Mouse (Mus musculus) midbrain, embryonic 14.5 days (tissue): ENCODE measurements around the gene Slc12a8. TPM values are rescaled to one million over a fixed set of nuclear protein-coding genes. Genes with fewer than 3 reads are reported as not detected.

Source experiments
- ATAC-seq: fragments of 200-750 bp; cut with Nextera tagmentation; 2 replicates; pipeline ENCODE4 v1.8.0; 2017; ENCODE audit warnings: moderate number of reproducible peaks, moderate library complexity; ENCODE audit not compliant: low FRiP score, low TSS enrichment
- DNase-seq: peaks from one replicate; pipeline ENCODE4 v3.0.0-alpha.2; 2015
- H3K27ac ChIP-seq: fragments of 300-500 bp; sonication (generic); replicated peaks from 2 replicates; pipeline ENCODE4 v1.5.1; 2014; ENCODE audit warnings: mild to moderate bottlenecking, low read depth, low read length, moderate library complexity
- H3K27me3 ChIP-seq: fragments of 300-500 bp; sonication (generic); 2 replicates; pipeline ENCODE4 v1.6.1; 2014; ENCODE audit warnings: low read length, control low read depth, mixed read lengths; ENCODE audit not compliant: control insufficient read depth, insufficient read depth
- H3K36me3 ChIP-seq: fragments of 300-500 bp; sonication (generic); 2 replicates; pipeline ENCODE4 v1.6.1; 2014; ENCODE audit warnings: low read length, control low read depth; ENCODE audit not compliant: control insufficient read depth, insufficient read depth
- H3K4me1 ChIP-seq: fragments of 300-500 bp; sonication (generic); 2 replicates; pipeline ENCODE4 v1.6.1; 2014; ENCODE audit warnings: mild to moderate bottlenecking, antibody characterized with exemption, low read length, control low read depth; ENCODE audit not compliant: control insufficient read depth, insufficient read depth
- H3K4me2 ChIP-seq: fragments of 300-500 bp; sonication (generic); 2 replicates; pipeline ENCODE4 v1.6.1; 2014; ENCODE audit warnings: mild to moderate bottlenecking, low read length, moderate library complexity
- H3K4me3 ChIP-seq: fragments of 300-500 bp; sonication (generic); replicated peaks from 2 replicates; pipeline ENCODE4 v1.5.1; 2014; ENCODE audit warnings: low read depth, low read length
- H3K9ac ChIP-seq: fragments of 300-500 bp; sonication (generic); replicated peaks from 2 replicates; pipeline ENCODE4 v1.6.1; 2014; ENCODE audit warnings: mild to moderate bottlenecking, low read length, moderate library complexity
- H3K9me3 ChIP-seq: fragments of 300-500 bp; sonication (generic); 2 replicates; pipeline ENCODE4 v1.6.1; 2016; ENCODE audit warnings: low read length, control low read depth, mixed read lengths; ENCODE audit not compliant: control insufficient read depth
- WGBS: fragments of 180-500 bp; shearing (Covaris S2); extraction: QIAGEN DNeasy Blood & Tissue Kit; methylation state at CpG from one replicate; pipeline ENCODE4 v1.1.7; 2014; 5-methylcytosine and 5-hydroxymethylcytosine counted together
- polyA plus RNA-seq: library from polyadenylated mRNA; unstranded; fragments of >200 nt; fragmentation: Nextera tagmentation; extraction: Ambion mirVana; gene quantifications from 2 replicates; pipeline ENCODE4 v1.2.1, GENCODE M21; 2014

Slc12a8 gene
- polyA plus RNA-seq: 0.65 and 0.80 TPM in 2 replicates

DNA sequence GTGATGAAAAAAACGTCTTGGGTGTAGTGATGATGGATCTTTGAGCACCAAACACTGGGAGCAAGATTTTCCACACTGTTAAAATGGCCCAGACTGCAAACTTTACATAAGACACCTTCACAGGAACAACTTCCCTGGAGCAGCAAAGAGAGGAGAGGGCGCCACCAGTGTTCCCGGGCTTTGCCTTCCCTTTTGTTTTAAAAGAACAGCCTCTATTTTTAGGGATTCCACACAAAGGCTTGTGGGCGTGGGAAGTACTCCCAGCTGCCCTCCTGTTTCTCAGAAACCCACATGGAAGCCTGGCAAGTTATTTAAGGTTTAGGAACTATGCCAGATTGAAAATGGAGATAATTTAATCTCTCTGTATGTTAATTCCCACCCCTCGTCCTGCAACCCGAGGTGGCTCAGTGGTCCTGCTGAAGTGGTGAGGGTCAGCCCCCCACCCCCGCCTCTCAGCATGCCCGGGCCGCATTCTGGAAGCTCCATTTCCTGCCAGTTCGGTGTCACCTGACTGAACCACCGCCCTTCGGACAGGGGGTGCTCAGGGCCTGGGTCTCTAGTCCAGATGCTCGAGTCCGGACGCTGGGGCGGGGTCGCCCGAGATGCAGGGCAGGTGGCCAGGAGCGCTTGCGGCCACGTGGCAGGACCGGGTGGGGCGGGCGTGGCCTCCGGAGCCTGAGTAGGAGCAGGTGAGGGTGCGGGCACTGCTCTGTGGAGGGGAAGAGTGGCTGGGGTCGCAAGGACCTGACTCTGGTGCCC is at the start of gene Slc12a8:
Slc12a8 (plus strand) TSS at position 522 of the 759 bp plus-strand sequence.
- DNase-seq (peak; percentile 33), ATAC-seq (no peak)
- Histone ChIP-seq H3K27ac (no peak within 1 kb of the TSS), H3K4me3 (peak within 1 kb of the TSS; percentile 33), H3K4me1 (peaks cover 12% of the 10 kb centered on the region), H3K9me3 (no peaks in the 10 kb centered on the region), H3K9ac (peak within 1 kb of the TSS; percentile 60), H3K4me2 (peak within 1 kb of the TSS; percentile 70), H3K27me3 (no peaks in the 10 kb centered on the region), H3K36me3 (no peaks in the 10 kb centered on the region)
- 5% methylated on average over 27 of the region's 27 CpGs for WGBS

DNA sequence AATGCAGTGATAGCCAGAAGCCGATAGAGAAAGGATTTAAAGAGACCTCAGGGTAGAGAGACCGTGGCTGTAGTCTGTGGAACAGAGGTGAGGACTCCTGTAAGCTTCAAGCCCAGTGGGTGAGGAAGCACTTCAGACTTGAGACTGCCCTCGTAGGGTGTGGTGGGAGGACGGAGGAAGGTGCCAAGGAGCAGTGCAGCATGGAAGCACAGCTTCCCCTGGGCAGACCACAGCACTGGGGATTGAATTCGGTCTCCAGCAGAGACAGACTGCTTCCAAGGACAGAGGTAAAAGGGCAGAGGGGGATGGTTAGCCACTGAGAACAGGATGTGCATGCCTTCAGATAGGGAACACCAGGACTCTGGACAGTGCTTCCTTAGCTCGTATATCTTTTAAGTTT is 49.7 kb upstream of the Slc12a8 start:
- WGBS: 71% methylated on average over 6 of the region's 6 CpGs
- ATAC-seq: no peak
- Histone ChIP-seq H3K27me3 (no peaks in the 10 kb centered on the region), H3K4me2 (no peak overlapping the region), H3K27ac (no peak overlapping the region), H3K36me3 (peaks cover 16% of the 10 kb centered on the region; the same call in 1 of the 2 replicates), H3K4me3 (no peak overlapping the region), H3K9me3 (no peaks in the 10 kb centered on the region), H3K9ac (no peak overlapping the region), H3K4me1 (peaks cover 17% of the 10 kb centered on the region; the same call in 1 of the 2 replicates)
- no peak for DNase-seq

DNA sequence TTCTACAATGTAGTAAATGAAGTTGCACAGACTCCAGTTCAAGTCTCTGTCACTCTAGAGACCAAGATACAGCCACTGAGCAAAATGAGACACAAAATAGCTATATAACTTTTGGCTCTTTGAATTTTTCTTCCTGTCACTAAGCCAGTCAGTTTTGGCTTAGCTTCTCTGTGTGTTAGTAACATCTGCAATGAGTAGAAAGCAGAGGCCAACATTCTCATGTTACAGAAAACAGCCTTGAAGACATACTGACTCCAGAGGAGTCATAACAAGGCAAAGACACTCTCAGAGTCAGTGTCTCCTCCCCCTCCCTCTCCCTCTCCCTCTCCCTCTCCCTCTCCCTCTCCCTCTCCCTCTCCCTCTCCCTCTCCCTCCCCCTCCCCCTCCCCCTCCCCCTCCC is 47.2 kb upstream of the Slc12a8 start:
- no peak overlapping the region for H3K4me2 ChIP-seq
- H3K4me1 ChIP-seq: peaks cover 6% of the 10 kb centered on the region; the same call in 1 of the 2 replicates
- H3K27me3 ChIP-seq: no peaks in the 10 kb centered on the region
- no peaks in the 10 kb centered on the region for H3K9me3 ChIP-seq
- no peak overlapping the region for H3K9ac ChIP-seq
- H3K36me3 ChIP-seq: peaks cover 20% of the 10 kb centered on the region; the same call in 1 of the 2 replicates
- no peak overlapping the region for H3K27ac ChIP-seq
- ATAC-seq (no peak), DNase-seq (no peak)
- no peak overlapping the region for H3K4me3 ChIP-seq

DNA sequence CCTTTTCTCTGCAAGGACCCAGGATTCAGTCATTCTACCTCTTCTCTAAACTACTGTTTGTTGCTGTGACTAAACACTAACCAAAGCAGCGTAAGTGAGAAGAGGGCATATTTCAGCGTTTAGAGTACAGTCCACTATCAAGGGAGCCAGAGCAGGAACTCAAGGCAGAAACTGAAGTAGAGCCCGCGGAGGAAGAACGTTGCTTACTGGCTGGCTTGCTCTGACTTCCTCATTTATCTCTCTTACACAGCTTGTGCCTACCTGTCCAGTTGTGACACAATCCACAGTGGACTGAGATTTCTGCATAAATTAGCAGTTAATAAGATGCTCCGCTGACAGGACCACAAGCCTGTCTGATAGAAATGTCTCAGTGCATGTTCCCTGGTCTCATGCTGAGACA is 42.7 kb upstream of the Slc12a8 start:
- no peak overlapping the region for H3K4me3 ChIP-seq
- H3K27ac ChIP-seq: no peak overlapping the region
- ATAC-seq (no peak), DNase-seq (no peak)
- no peaks in the 10 kb centered on the region for H3K9me3 ChIP-seq
- no peak overlapping the region for H3K4me2 ChIP-seq
- 90% methylated on average over 6 of the region's 6 CpGs for WGBS
- H3K36me3 ChIP-seq: peaks cover 26% of the 10 kb centered on the region
- H3K9ac ChIP-seq: no peak overlapping the region
- no peaks in the 10 kb centered on the region for H3K4me1 ChIP-seq
- H3K27me3 ChIP-seq: no peaks in the 10 kb centered on the region

DNA sequence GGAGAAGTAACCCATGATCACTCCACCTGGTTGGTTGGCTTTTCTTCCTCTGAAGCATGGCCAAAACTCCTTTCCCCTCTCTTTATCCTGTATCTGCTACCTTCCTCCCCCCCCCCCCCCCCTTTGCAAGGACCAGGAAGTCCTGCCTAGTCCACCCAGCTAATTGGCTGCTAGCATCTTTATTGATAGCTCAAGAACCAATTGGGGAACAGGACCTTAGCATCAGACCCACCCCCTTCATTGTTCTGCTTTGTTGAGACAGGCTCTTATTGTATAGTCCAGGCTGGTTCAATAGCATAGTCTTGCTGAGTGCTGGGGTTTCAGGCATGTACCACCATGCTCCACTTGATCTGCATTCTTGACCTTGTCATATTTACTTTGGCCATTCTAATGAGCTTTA is 37.2 kb upstream of the Slc12a8 start:
- no peaks in the 10 kb centered on the region for H3K9me3 ChIP-seq
- H3K4me3 ChIP-seq: no peak overlapping the region
- no peak for DNase-seq
- no peaks in the 10 kb centered on the region for H3K27me3 ChIP-seq
- ATAC-seq: no peak
- H3K27ac ChIP-seq: no peak overlapping the region
- H3K9ac ChIP-seq: no peak overlapping the region
- no peak overlapping the region for H3K4me2 ChIP-seq
- H3K36me3 ChIP-seq: peaks cover 22% of the 10 kb centered on the region
- no peaks in the 10 kb centered on the region for H3K4me1 ChIP-seq

DNA sequence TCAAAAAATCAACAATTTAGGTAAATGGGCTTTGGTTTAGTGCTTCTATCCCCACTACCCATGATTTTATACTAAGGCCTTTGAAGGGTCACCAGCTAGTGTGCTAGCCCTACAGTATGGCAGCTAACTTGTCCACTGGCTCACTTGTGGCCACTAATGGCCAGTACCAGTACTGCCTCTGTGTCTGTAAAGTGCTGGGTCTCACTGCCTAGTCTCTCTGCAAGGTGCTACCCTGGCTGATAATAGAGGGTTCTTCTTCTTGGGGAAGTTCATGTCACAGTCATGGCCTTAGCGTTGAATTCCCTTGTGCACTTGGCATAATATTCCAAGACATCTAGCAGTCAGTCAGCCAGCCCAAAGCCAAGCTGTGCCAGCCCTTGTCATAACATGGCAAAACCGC is 36.0 kb upstream of the Slc12a8 start:
- H3K27ac ChIP-seq: no peak overlapping the region
- peak; percentile 23 for DNase-seq

DNA sequence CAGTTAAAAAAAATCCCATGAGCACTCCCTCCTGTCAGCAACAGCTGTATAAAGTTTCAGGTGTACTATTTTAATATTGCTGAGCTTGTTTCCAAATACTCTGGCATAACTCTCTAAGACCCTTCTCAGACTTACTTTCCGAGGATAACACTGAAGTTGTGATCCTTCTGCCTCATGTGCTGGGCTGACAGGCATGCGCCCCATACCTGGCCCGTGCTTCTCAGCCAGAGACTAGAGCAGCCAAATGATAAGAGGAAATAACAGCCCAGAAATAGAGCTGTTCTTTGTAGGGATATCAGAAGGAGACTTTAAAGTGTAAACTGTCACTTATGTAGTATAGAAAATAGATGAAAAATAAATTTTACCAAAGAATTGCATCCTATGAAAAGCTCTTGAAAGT is 34.8 kb upstream of the Slc12a8 start:
- peaks cover 7% of the 10 kb centered on the region; the same call in 1 of the 2 replicates for H3K36me3 ChIP-seq
- H3K9me3 ChIP-seq: no peaks in the 10 kb centered on the region
- 94% methylated on average over 3 of the region's 3 CpGs for whole genome bisulfite sequencing
- no peak overlapping the region for H3K9ac ChIP-seq
- no peak overlapping the region for H3K4me3 ChIP-seq
- DNase-seq (no peak), ATAC-seq (no peak)
- no peaks in the 10 kb centered on the region for H3K27me3 ChIP-seq
- H3K27ac ChIP-seq: no peak overlapping the region
- H3K4me1 ChIP-seq: no peaks in the 10 kb centered on the region
- no peak overlapping the region for H3K4me2 ChIP-seq

More for the DNA sequence above, 36.0 kb upstream of the Slc12a8 start:
- H3K9me3 ChIP-seq: no peaks in the 10 kb centered on the region
- 96% methylated on average over 2 of the region's 2 CpGs for WGBS
- no peak overlapping the region for H3K4me2 ChIP-seq
- no peaks in the 10 kb centered on the region for H3K4me1 ChIP-seq
- no peak for ATAC-seq
- H3K4me3 ChIP-seq: no peak overlapping the region
- peaks cover 16% of the 10 kb centered on the region for H3K36me3 ChIP-seq
- H3K9ac ChIP-seq: no peak overlapping the region
- H3K27me3 ChIP-seq: no peaks in the 10 kb centered on the region

DNA sequence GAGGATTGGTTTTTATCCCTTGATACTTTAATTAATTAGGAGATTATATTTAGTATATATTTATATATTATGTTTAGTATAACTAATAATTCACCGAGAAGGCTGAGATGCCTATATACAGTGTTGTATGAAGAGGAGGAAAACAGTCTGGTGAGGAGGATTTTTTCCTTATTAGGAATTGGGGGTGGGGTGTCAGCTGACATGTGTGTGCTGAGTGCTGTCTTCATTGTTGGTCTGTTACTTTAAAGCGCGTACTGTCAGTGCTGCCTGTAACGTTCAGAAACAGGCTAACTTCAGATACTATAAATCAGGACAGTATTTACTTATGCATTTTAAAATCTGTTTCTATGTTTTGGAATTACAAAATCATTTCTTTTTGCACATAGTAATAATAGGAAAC is 29.4 kb upstream of the Slc12a8 start:
- Histone ChIP-seq H3K9me3 (no peaks in the 10 kb centered on the region), H3K27me3 (no peaks in the 10 kb centered on the region), H3K27ac (no peak overlapping the region), H3K4me1 (no peaks in the 10 kb centered on the region), H3K4me3 (no peak overlapping the region), H3K4me2 (no peak overlapping the region), H3K36me3 (peaks cover 21% of the 10 kb centered on the region; the same call in 1 of the 2 replicates), H3K9ac (no peak overlapping the region)
- 72% methylated on average over 4 of the region's 4 CpGs for whole genome bisulfite sequencing
- ATAC-seq (no peak; the same call in 1 of the 2 replicates), DNase-seq (peak; percentile 19)

DNA sequence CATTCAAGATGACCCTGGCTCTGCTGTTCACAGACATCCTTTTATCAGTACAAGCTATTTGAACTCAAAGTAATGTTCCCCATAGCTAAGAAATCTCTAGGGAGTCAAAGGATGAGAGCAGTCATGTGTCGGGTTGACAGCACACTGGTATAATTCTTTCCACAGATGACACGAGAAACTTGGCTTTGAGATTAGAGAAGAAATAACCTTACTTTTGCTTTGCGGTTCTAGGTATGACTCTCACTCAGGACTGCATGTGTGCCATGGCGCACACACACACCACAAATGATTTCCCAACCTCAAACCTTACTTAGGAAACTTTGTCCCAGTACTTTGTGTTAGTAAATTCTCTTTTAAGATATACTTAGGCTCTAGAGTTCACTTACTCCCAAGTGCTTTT is 22.8 kb upstream of the Slc12a8 start:
- ATAC-seq (no peak), DNase-seq (no peak)
- H3K4me1 ChIP-seq: no peaks in the 10 kb centered on the region
- H3K36me3 ChIP-seq: peaks cover 36% of the 10 kb centered on the region
- H3K9ac ChIP-seq: no peak overlapping the region
- H3K4me2 ChIP-seq: no peak overlapping the region
- no peak overlapping the region for H3K27ac ChIP-seq
- no peaks in the 10 kb centered on the region for H3K27me3 ChIP-seq
- WGBS: 91% methylated on average over 4 of the region's 4 CpGs
- H3K9me3 ChIP-seq: no peaks in the 10 kb centered on the region
- no peak overlapping the region for H3K4me3 ChIP-seq
